Mouse (Mus musculus): Measurements from ENCODE around the gene Atad1. TPM values are rescaled to one million over a fixed set of nuclear protein-coding genes. Genes with fewer than 3 reads are reported as not detected.
A peak's percentile ranks its signal among the peaks of the same experiment; 100 is the strongest.

Gene Atad1
- total and polyA plus RNA-seq, 2 experiments from 2014 or later = 61.5 to 107 TPM

DNA sequence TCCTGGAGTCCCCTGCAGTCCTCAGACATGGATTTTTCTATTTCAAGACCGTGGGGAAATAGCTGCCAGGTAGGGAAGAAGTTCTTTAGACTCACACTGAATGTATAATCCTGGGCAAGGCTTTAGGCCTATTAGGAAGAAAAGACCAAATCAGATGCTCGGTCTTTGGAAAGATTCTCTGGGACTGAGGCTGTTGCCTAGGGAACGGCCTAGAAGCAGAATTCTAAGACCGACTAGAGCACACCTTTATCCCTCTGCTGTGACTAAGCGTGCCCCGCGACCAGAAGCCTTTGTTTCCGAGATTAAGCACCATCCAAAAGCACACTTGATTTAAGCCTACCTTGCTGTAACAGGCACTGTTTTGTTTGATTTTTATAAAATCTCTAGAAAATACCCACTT lies 97.6 kb downstream of the Atad1 start:
- no peak for ATAC-seq (ENCODE audit: insufficient read depth, low read depth)
- Histone ChIP-seq H3K4me3 (ENCODE audit: low read depth, low read length) (no peak overlapping the region), H3K9ac (replicated peaks; ENCODE audit: low read depth, low read length) (no peak overlapping the region), H3K27ac (ENCODE audit: low read depth) (no peak overlapping the region), H3K4me2 (ENCODE audit: low read depth, low read length) (no peak overlapping the region), H3K27me3 (ENCODE audit: control insufficient read depth, insufficient read depth, low read length) (no peaks in the 10 kb centered on the region), H3K9me3 (replicated peaks; ENCODE audit: control insufficient read depth, low read length) (peaks cover 5% of the 10 kb centered on the region; the same call in 1 of the 2 replicates), H3K36me3 (replicated peaks; ENCODE audit: control insufficient read depth, insufficient read depth, low read length) (0 out of 2 replicates have a peak, but pooled peaks cover 6% of the 10 kb centered on the region), H3K4me1 (ENCODE audit: control insufficient read depth, insufficient read depth) (0 out of 2 replicates have a peak, but pooled peaks cover 5% of the 10 kb centered on the region)
- WGBS = 88% methylated on average over 8 of the region's 8 CpGs
- DNase-seq (ENCODE audit: low spot score) = no peak
- TF ChIP-seq CTCF (IDR thresholded peaks at IDR 0.05; ENCODE audit: low read depth) (no peak), EP300 (IDR thresholded peaks at IDR 0.05; ENCODE audit: low read depth) (no peak)

DNA sequence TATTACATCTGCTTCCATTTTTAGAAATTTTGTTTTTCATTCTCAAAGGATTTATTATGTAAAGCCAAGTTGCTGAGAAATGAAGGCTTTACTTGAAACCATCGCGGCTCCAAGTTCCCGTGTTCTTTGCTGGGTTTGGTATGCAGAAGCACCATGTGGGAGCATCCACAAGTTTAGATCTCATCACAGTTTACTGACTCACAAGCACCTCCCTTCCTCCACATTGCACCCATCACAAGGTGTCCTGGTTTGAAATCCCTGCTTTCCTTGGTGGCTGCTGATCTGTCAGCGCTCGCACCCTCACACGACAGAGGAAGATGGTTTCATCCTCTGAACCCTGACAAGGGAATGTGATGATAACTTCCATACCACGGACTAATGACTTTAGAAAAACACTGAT lies 98.1 kb downstream of the Atad1 start:
- TF ChIP-seq CTCF (IDR thresholded peaks at IDR 0.05; ENCODE audit: low read depth) (no peak), EP300 (IDR thresholded peaks at IDR 0.05; ENCODE audit: low read depth) (no peak)
- ATAC-seq (ENCODE audit: insufficient read depth, low read depth) = no peak
- 76% methylated on average over 7 of the region's 7 CpGs for WGBS

DNA sequence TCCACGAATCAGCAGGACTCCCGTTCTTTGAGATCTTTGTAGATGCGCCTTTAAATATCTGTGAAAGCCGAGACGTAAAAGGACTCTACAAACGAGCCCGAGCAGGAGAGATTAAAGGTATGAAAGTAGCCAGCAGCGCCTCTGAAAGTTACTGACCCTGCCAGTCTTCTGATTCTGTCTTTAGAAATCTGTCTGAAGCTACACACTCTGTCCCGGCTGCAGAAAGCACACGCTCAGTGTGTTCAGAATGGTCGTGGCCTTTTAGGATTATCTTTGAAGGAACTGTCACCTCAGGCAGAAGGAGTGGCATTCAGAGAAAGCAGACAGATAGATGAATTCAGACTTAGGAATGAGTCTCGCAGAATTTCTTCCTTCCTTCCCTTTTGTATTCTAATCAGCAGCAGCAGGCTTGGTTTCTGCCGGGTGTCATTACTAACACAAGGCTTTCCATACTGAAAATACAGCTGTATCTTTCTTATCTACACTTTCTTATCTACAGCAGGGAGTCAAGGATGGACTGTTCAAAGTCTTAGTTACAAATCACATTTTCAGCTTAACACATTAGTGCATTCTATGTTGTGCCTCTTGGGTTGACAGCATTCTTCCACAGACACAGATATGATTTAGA lies 101.2 kb downstream of the Atad1 start:
- Histone ChIP-seq H3K4me3 (ENCODE audit: low read depth, low read length) (no peak overlapping the region), H3K4me1 (ENCODE audit: control insufficient read depth, insufficient read depth) (0 out of 2 replicates have a peak, but pooled peaks cover 8% of the 10 kb centered on the region), H3K27me3 (ENCODE audit: control insufficient read depth, insufficient read depth, low read length) (no peaks in the 10 kb centered on the region), H3K36me3 (replicated peaks; ENCODE audit: control insufficient read depth, insufficient read depth, low read length) (0 out of 2 replicates have a peak, but pooled peaks cover under 1% of the 10 kb centered on the region), H3K9me3 (replicated peaks; ENCODE audit: control insufficient read depth, low read length) (no peaks in the 10 kb centered on the region), H3K27ac (ENCODE audit: low read depth) (no peak overlapping the region), H3K9ac (replicated peaks; ENCODE audit: low read depth, low read length) (no peak overlapping the region), H3K4me2 (ENCODE audit: low read depth, low read length) (peak overlapping the region; percentile 55)
- TF ChIP-seq EP300 (IDR thresholded peaks at IDR 0.05; ENCODE audit: low read depth) (no peak), CTCF (IDR thresholded peaks at IDR 0.05; ENCODE audit: low read depth) (no peak)
- WGBS = 26% methylated on average over 13 of the region's 13 CpGs
- DNase-seq (ENCODE audit: low spot score) (no peak), ATAC-seq (ENCODE audit: insufficient read depth, low read depth) (no peak)

More for the DNA sequence above, 98.1 kb downstream of the Atad1 start:
- H3K27me3 ChIP-seq (ENCODE audit: control insufficient read depth, insufficient read depth, low read length) = no peaks in the 10 kb centered on the region
- no peak overlapping the region for H3K4me3 ChIP-seq (ENCODE audit: low read depth, low read length)
- 0 out of 2 replicates have a peak, but pooled peaks cover 6% of the 10 kb centered on the region for H3K36me3 ChIP-seq (replicated peaks; ENCODE audit: control insufficient read depth, insufficient read depth, low read length)
- DNase-seq (ENCODE audit: low spot score) = no peak
- H3K4me1 ChIP-seq (ENCODE audit: control insufficient read depth, insufficient read depth) = 0 out of 2 replicates have a peak, but pooled peaks cover 8% of the 10 kb centered on the region
- H3K27ac ChIP-seq (ENCODE audit: low read depth) = no peak overlapping the region
- no peak overlapping the region for H3K4me2 ChIP-seq (ENCODE audit: low read depth, low read length)
- H3K9ac ChIP-seq (replicated peaks; ENCODE audit: low read depth, low read length) = no peak overlapping the region
- H3K9me3 ChIP-seq (replicated peaks; ENCODE audit: control insufficient read depth, low read length) = peaks cover 5% of the 10 kb centered on the region; the same call in 1 of the 2 replicates

DNA sequence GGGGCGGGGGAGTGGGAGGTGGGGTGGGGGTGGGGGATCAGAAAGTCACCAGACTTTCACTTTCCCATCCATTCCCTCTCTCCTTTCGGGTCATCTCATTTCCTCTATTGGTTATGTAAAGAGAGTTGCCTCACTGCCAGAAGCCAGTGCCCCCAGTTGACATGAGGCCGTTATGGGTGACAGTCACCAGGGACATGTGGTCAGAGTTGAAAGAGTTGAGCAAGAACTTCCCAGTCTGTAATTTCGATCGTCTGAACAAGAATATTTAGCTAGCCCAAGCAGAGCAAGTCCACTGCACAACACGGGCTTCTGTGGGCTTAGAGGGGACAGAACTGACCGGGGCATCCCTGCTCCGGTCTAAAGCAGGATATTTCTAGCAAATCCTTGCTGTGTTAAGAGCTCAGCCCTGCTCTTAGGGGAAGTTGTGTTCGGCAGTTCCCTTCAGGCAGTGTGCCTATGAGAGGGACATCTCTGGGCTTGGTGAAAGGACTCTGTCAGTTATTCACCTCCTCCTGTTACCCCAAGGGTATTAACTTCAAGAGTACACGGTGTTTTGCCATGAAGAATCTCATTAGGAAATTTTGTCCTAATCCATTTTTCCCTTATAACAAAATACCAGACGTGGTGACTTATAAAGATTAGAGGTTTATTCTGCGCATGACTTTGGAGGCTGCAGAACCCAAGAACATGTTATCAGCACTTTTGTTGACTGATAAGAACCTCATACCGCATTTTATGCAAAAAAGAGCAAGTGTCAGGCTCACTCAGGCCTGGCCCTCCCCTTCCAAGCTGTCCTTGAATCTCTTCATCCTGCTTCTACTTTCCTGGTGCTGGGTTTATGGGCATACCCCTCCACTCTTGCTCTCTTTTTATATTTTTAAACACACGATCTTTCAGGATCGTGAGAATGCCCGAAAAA lies 102.0 kb downstream of the Atad1 start:
- Histone ChIP-seq H3K9me3 (replicated peaks; ENCODE audit: control insufficient read depth, low read length) (no peaks in the 10 kb centered on the region), H3K4me1 (ENCODE audit: control insufficient read depth, insufficient read depth) (0 out of 2 replicates have a peak, but pooled peaks cover 8% of the 10 kb centered on the region), H3K36me3 (replicated peaks; ENCODE audit: control insufficient read depth, insufficient read depth, low read length) (no peaks in the 10 kb centered on the region), H3K9ac (replicated peaks; ENCODE audit: low read depth, low read length) (no peak overlapping the region), H3K4me3 (ENCODE audit: low read depth, low read length) (peak overlapping the region; percentile 19; the same call in 1 of the 2 replicates), H3K4me2 (ENCODE audit: low read depth, low read length) (peak overlapping the region; percentile 55), H3K27me3 (ENCODE audit: control insufficient read depth, insufficient read depth, low read length) (no peaks in the 10 kb centered on the region), H3K27ac (ENCODE audit: low read depth) (no peak overlapping the region)
- DNase-seq (ENCODE audit: low spot score) = no peak
- no peak for TF ChIP-seq CTCF (IDR thresholded peaks at IDR 0.05; ENCODE audit: low read depth)
- no peak for TF ChIP-seq EP300 (IDR thresholded peaks at IDR 0.05; ENCODE audit: low read depth)
- no peak for ATAC-seq (ENCODE audit: insufficient read depth, low read depth)
- WGBS = 31% methylated on average over 16 of the region's 16 CpGs

DNA sequence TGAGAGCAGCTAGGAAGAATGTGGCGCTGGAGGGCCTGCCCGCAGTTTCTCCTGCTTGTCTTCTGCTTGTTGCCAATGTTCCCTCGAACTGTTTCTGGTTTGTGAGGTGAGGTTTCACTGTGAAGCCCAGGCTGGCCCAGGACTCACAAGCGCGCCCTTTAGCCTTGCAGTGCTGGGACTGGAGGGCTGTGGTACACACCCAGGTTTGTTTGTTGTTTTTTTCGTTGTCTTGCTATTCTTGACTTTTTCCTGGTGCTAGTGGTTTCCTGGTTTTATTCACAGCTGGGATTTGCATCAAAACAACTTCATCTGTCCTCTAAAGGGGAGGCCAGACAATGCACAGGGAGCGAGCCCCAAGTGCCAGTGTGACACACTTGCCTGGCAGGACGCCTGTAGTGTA lies 104.7 kb downstream of the Atad1 start:
- no peaks in the 10 kb centered on the region for H3K9me3 ChIP-seq (replicated peaks; ENCODE audit: control insufficient read depth, low read length)
- 0 out of 2 replicates have a peak, but pooled peaks cover 8% of the 10 kb centered on the region for H3K4me1 ChIP-seq (ENCODE audit: control insufficient read depth, insufficient read depth)
- DNase-seq (ENCODE audit: low spot score) (no peak), ATAC-seq (ENCODE audit: insufficient read depth, low read depth) (0 out of 2 replicates have a peak, but pooled peaks have one; percentile 33)
- H3K4me3 ChIP-seq (ENCODE audit: low read depth, low read length) = no peak overlapping the region
- no peak overlapping the region for H3K4me2 ChIP-seq (ENCODE audit: low read depth, low read length)
- H3K27ac ChIP-seq (ENCODE audit: low read depth) = 0 out of 2 replicates have a peak overlapping the region, but pooled peaks have one; percentile 15
- no peak overlapping the region for H3K9ac ChIP-seq (replicated peaks; ENCODE audit: low read depth, low read length)
- WGBS = 75% methylated on average over 8 of the region's 8 CpGs
- no peaks in the 10 kb centered on the region for H3K36me3 ChIP-seq (replicated peaks; ENCODE audit: control insufficient read depth, insufficient read depth, low read length)
- TF ChIP-seq CTCF (IDR thresholded peaks at IDR 0.05; ENCODE audit: low read depth) (no peak), EP300 (IDR thresholded peaks at IDR 0.05; ENCODE audit: low read depth) (no peak)
- no peaks in the 10 kb centered on the region for H3K27me3 ChIP-seq (ENCODE audit: control insufficient read depth, insufficient read depth, low read length)
